10 mouse cellular contexts compared by ENCODE assay signal in the genomic region with DNA sequence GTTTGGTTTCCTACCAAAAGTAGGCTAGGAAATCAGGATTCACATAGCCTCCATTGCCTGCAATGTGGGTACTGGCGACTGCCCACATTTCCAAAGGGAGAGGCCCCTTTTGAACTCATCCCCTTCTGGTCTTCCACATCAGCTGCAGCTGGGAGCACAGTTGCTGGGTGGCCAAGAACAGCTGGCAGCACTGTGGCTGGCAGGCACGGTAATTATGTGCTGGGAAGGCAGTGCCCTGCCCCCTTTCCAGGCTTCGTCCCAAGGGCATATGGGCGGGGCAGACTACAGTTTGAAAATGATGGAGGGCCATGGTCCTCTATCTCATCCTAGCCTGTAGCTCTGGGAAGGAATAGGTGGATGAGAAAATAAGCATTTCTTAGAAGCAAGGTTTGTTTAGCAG. TPM values are rescaled to one million over a fixed set of nuclear protein-coding genes. Genes with fewer than 3 reads are reported as not detected.
DNase-seq lines count a peak whose midpoint lies in the region; ATAC-seq and TF ChIP-seq lines count a peak whose summit lies in the region.
"Had no signal": no experiment of that assay in that cellular context is flagged by ENCODE, and none has a peak within 500 bp of the region (broad histone marks: within the 10 kb centered on the region; RNA-seq: fewer than 3 reads in every experiment).

No protein-coding gene starts in this region.

- TF ChIP-seq POLR2A in liver, adult 2 months (IDR thresholded peaks at IDR 0.05; ENCODE audit: extremely low read depth, insufficient read depth, low read length): no peak

- H3K27ac ChIP-seq in liver, adult 2 months (replicated peaks; ENCODE audit: insufficient read depth, low read depth, low read length): no peak overlapping the region
- H3K27ac ChIP-seq in liver, embryonic 12.5 days: no peak overlapping the region
- no peak overlapping the region for H3K27ac ChIP-seq in embryonic facial prominence, embryonic 10.5 days (replicated peaks)
- H3K27ac ChIP-seq in lung, embryonic 16.5 days (ENCODE audit: low read length): no peak overlapping the region

- DNase-seq in cerebellum, postnatal 10 days: peak; percentile 26 to 28
- no peak for DNase-seq in cerebellum, postnatal 36 days
- DNase-seq in liver, adult 2 months (ENCODE audit: extremely low read depth, low read depth, low spot score): peak; percentile 49
- DNase-seq in embryonic facial prominence, embryonic 10.5 days (ENCODE audit: low spot score): peak; percentile 43
- no peak for DNase-seq in urinary bladder, postnatal 14 days (ENCODE audit: low spot score)
- DNase-seq: right cerebral cortex, postnatal 14 days had no signal

- H3K4me2 ChIP-seq in liver, embryonic 12.5 days: no peak overlapping the region
- no peak overlapping the region for H3K4me2 ChIP-seq in lung, embryonic 16.5 days (ENCODE audit: low read depth, low read length)

- TF ChIP-seq CTCF in liver, adult 2 months (IDR thresholded peaks at IDR 0.05; ENCODE audit: low read depth, low read length): no peak

- H3K4me3 ChIP-seq in liver, adult 2 months (ENCODE audit: insufficient read depth, low read depth, low read length): no peak overlapping the region
- no peak overlapping the region for H3K4me3 ChIP-seq in liver, embryonic 12.5 days
- H3K4me3 ChIP-seq in embryonic facial prominence, embryonic 10.5 days: no peak overlapping the region
- H3K4me3 ChIP-seq in lung, embryonic 16.5 days (ENCODE audit: low read length): no peak overlapping the region
- H3K4me3 ChIP-seq: megakaryocyte, embryonic 14.5 days had no signal

- 41% methylated on average over 4 of the region's 4 CpGs for WGBS in liver, adult 2 months
- WGBS in liver, embryonic 12.5 days (ENCODE audit: insufficient replicate concordance): 43% methylated on average over 4 of the region's 4 CpGs
- WGBS in embryonic facial prominence, embryonic 10.5 days: 32% methylated on average over 4 of the region's 4 CpGs
- 20% methylated on average over 4 of the region's 4 CpGs for WGBS in lung, embryonic 16.5 days

- H3K36me3 ChIP-seq in liver, adult 2 months (ENCODE audit: control insufficient read depth, insufficient read depth, low read length): no peaks in the 10 kb centered on the region
- H3K36me3 ChIP-seq in liver, embryonic 12.5 days: no peaks in the 10 kb centered on the region
- H3K36me3 ChIP-seq in embryonic facial prominence, embryonic 10.5 days (replicated peaks): no peaks in the 10 kb centered on the region
- no peaks in the 10 kb centered on the region for H3K36me3 ChIP-seq in lung, embryonic 16.5 days (ENCODE audit: control insufficient read depth, insufficient read depth, low read length)

- no peaks in the 10 kb centered on the region for H3K79me2 ChIP-seq in liver, adult 2 months (ENCODE audit: control insufficient read depth, insufficient read depth, low read length)

- no peak overlapping the region for H3K9ac ChIP-seq in liver, adult 2 months (ENCODE audit: low read depth, low read length)
- H3K9ac ChIP-seq in liver, embryonic 12.5 days: no peak overlapping the region
- H3K9ac ChIP-seq in lung, embryonic 16.5 days (ENCODE audit: low read length): no peak overlapping the region

- no peak for ATAC-seq in liver, embryonic 12.5 days
- peak; percentile 77 for ATAC-seq in lung, embryonic 16.5 days (ENCODE audit: low read depth)
- no peak for ATAC-seq in inflammation-experienced regulatory T-cells, adult 6 months

- H3K4me1 ChIP-seq in liver, adult 2 months (ENCODE audit: control insufficient read depth, insufficient read depth, low read length): peaks cover 2% of the 10 kb centered on the region; the same call in 1 of the 2 replicates
- no peaks in the 10 kb centered on the region; the same call in 1 of the 2 replicates for H3K4me1 ChIP-seq in liver, embryonic 12.5 days
- peaks cover 25% of the 10 kb centered on the region for H3K4me1 ChIP-seq in embryonic facial prominence, embryonic 10.5 days
- H3K4me1 ChIP-seq in lung, embryonic 16.5 days (replicated peaks; ENCODE audit: control insufficient read depth, insufficient read depth, low read length): peaks cover 31% of the 10 kb centered on the region

- no peaks in the 10 kb centered on the region for H3K27me3 ChIP-seq in liver, adult 2 months (ENCODE audit: control insufficient read depth, insufficient read depth, low read length)
- no peaks in the 10 kb centered on the region for H3K27me3 ChIP-seq in liver, embryonic 12.5 days (replicated peaks)
- H3K27me3 ChIP-seq in embryonic facial prominence, embryonic 10.5 days (replicated peaks; ENCODE audit: low read depth, poor library complexity, severe bottlenecking): no peaks in the 10 kb centered on the region
- no peaks in the 10 kb centered on the region for H3K27me3 ChIP-seq in lung, embryonic 16.5 days (ENCODE audit: control insufficient read depth, insufficient read depth, low read depth, low read length)

- no peaks in the 10 kb centered on the region for H3K9me3 ChIP-seq in liver, embryonic 12.5 days (replicated peaks)
- H3K9me3 ChIP-seq in embryonic facial prominence, embryonic 10.5 days: no peaks in the 10 kb centered on the region
- H3K9me3 ChIP-seq in lung, embryonic 16.5 days (ENCODE audit: control insufficient read depth, low read length): no peaks in the 10 kb centered on the region

RNA-seq across cellular contexts. Expression of gene Pde8a, which starts 14.9 kb away (rescaled TPM):
- 13.5 and 15.1 TPM in 2 replicates for total RNA-seq in liver, adult 2 months (2014; rRNA removed)
- 13.3 and 13.7 TPM in 2 replicates for polyA plus RNA-seq in liver, adult 2 months (2012; rRNA removed)
- 1.3 and 2.0 TPM in 2 replicates for polyA plus RNA-seq in liver, embryonic 12.5 days (2016; fragmentation: Nextera tagmentation; extraction: Ambion mirVana)
- polyA plus RNA-seq in embryonic facial prominence, embryonic 10.5 days (2016; fragmentation: Nextera tagmentation; extraction: Ambion mirVana): 2.2 and 2.4 TPM in 2 replicates
- polyA plus RNA-seq in lung, embryonic 16.5 days (2015; fragmentation: Nextera tagmentation; extraction: Ambion mirVana): 2.6 and 2.9 TPM in 2 replicates
- polyA plus RNA-seq in inflammation-experienced regulatory T-cells, adult 6 months (2017; shearing (Covaris generic)): 1 to 10 TPM in 2 of 3 experiments, under 1 TPM in 1; 0.58 to 2.5 (median 1.8) TPM

Comparison
In these comparisons a context has a peak if more than half of its experiments do, and no peak if none do; other contexts are left out.
1. DNase-seq: peak in cerebellum, postnatal 10 days (2 of 2), liver, adult 2 months (single experiment) and embryonic facial prominence, embryonic 10.5 days (single experiment); none in cerebellum, postnatal 36 days (0 of 2) and urinary bladder, postnatal 14 days (single experiment).